Mouse (Mus musculus) bone marrow macrophage, adult 2 months (primary cell): ENCODE results near the gene Pqbp1.

Source experiments
- CTCF ChIP-seq: IDR thresholded peaks from 2 replicates; pipeline ENCODE4 v1.5.1; 2012; ENCODE audit warnings: low read depth, mild to moderate bottlenecking, low read length, moderate library complexity
- POLR2A ChIP-seq: IDR thresholded peaks from 2 replicates; pipeline ENCODE4 v1.6.1; 2012; ENCODE audit warnings: mild to moderate bottlenecking, low read depth, low read length, borderline replicate concordance

DNA sequence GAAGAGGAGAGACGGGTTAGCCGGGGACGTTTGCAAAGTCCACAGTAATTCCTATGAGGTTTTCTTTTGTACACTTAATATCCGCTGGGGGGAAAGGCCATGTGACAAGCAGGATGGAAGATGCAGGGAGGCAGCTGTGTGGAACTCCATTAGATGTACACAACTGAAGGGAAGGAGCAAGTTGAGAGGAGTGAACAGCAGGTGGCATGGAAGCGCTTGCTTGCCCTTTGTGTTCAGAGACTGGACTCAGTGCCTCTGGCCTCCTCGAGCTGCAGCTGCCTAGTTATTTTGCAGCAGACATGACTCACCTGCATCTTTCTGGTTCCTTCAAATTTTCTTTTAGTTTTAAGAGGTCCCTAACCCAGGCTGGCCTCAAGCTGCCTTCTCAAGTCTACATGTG, 11.4 kb upstream of the Pqbp1 start:
- TF ChIP-seq CTCF (no peak), POLR2A (no peak)
